Mouse (Mus musculus) granulocyte monocyte progenitor cell, adult 5-6 weeks (primary cell): ENCODE results near the gene Vmn1r184. TPM values are rescaled to one million over a fixed set of nuclear protein-coding genes. Genes with fewer than 3 reads are reported as not detected.
"Not testable (repeated sequence)": the region's sequence is repeated elsewhere in the genome, so short reads cannot be mapped to it uniquely, and the experiment has no call there.

Source experiments
- ATAC-seq: replicated peaks from 2 replicates; pipeline ENCODE4 v1.8.0; 2016; ENCODE audit warnings: mild to moderate bottlenecking, moderate TSS enrichment, inconsistent platforms; ENCODE audit not compliant: poor library complexity, severe bottlenecking
- total RNA-seq, 2 experiments: library from RNA; stranded (forward) in 1 of 2; stranded (reverse) in 1 of 2; fragments of 200-712, 200-1000 nt in 1 of 2; fragments of >200 nt in 1 of 2; fragmentation: Nextera tagmentation in 1 of 2; gene quantifications; 2 replicates each; pipeline ENCODE4 v1.2.3; 2014 to 2017

Vmn1r184 gene
- total RNA-seq (2014; fragmentation: Nextera tagmentation) (not detected in 2 replicates), total RNA-seq (2017) (not detected in 2 replicates)

- ATAC-seq: not testable (repeated sequence)
These were observed at the start of gene Vmn1r184 for GRCm38 (mm10) chr7:26260034-26260433. Gene Vmn1r184 (plus strand): TSS chr7:26260334.

DNA sequence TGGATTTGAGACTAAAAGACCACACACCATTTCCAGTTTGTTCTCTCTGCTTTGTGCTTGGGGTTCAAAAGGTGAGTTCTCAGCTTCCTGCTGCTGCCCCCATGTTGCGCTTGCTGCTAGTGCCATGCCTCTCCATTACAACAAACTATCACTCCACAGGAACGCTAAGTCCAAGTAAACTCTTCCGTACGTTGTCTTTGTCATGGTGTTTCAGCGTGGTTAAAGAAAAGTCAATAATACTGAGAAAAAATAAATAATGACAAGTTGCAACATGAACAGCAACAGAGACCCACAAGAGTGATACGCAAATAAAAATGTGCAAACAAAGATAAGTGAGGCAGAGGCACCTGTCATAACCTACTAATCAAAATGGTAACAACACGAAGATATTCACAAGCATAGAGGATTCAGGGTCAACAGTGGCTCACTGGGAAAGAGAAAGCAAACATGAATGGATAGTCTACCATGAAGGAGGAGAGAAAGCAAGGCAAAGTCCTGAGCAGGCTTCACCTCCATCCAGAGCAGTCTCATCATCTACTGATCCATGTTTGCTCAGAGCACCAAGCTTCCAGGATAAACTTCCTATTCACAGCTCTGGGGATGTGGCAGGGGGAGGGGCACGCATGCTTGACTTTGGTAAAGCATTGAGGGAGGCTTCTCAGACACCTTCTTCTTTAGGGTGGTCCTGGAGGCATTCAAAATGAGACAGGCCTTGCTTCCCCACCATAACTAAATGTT lies 43.5 kb downstream of the Vmn1r184 start:
- ATAC-seq: not testable (repeated sequence)

- ATAC-seq: not testable (repeated sequence)
These were observed 46.8 kb downstream of the Vmn1r184 start, which contains the start of gene Cyp2a4 for GRCm38 (mm10) chr7:26306926-26307325. Gene Cyp2a4 (plus strand): TSS chr7:26307169.

DNA sequence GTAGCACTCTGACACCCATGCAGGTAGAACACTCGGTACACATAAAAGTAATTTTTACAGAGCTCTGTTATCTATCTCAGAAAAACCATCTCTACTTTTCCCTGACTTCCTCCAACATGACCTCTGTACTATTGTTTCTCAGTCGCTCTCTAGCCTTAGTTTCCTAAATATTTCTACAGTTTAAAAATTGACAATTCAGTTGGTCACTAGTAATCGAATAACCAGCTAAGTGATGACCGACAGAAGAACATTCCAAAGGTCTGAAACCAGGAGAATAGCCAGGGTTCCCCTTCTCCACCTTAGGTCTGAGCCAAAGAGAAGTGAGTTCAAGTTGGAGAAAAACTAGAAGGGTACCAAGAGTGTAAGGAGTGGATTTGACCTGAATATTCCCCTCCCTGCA lies 51.7 kb downstream of the Vmn1r184 start:
- ATAC-seq: not testable (repeated sequence)

DNA sequence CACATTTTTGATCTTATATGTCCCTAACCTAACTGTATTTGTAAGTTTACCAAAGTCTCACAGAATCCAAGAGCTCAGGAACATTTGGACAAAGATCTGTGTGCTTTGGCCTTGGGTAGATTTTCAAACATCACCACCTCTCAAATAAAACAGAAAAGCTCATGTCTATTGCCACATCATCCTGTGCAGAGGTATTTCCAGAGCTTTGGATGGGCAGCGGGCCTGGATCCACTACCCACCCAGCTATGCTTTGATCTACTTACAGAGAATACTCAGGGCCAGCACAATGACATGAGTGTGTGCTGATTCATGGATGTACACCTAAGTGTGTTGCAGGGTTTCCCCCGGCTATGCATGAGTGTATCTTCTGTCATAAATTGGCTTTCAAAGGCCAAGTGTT lies 55.1 kb downstream of the Vmn1r184 start:
- not testable (repeated sequence) for ATAC-seq

DNA sequence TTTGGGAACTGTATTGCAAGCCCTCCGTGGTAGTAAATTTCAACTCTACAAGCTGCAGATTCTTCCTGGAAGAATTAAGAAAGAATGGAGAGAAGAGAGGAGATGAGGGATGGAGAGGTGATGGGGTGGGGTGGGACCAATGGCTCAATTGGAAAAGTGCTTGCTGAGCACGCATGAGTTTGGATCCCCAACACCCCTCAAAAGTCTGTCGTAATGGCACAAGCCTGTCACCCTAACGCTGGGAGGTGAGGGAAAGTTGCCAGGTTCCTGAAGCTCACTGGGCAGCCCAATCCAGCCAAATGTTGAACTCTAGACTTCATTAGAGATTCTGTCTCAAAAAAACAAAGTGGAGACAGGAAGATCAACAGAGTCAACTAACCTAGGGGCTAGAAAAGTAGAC lies 55.7 kb downstream of the Vmn1r184 start:
- not testable (repeated sequence) for ATAC-seq

Other genes with a start within 250 kb of the Vmn1r184 start
- not detected in 2 replicates for gene Cyp2b13, start 198.8 kb upstream of the Vmn1r184 start, total RNA-seq (2014; fragmentation: Nextera tagmentation)
- not detected in 2 replicates for gene Cyp2b13, start 198.8 kb upstream of the Vmn1r184 start, total RNA-seq (2017)
- not detected in 2 replicates for gene Cyp2b9, start 86.9 kb upstream of the Vmn1r184 start, total RNA-seq (2014; fragmentation: Nextera tagmentation)
- gene Cyp2b9, start 86.9 kb upstream of the Vmn1r184 start, total RNA-seq (2017): not detected in 2 replicates
- gene Cyp2a4, start 46.8 kb downstream of the Vmn1r184 start, total RNA-seq (2014; fragmentation: Nextera tagmentation): not detected in 2 replicates
- not detected in 2 replicates for gene Cyp2a4, start 46.8 kb downstream of the Vmn1r184 start, total RNA-seq (2017)
- gene Nlrp9c, start 143.4 kb downstream of the Vmn1r184 start, total RNA-seq (2014; fragmentation: Nextera tagmentation): not detected in 2 replicates
- not detected in 2 replicates for gene Nlrp9c, start 143.4 kb downstream of the Vmn1r184 start, total RNA-seq (2017)
- gene Nlrp4a, start 174.8 kb downstream of the Vmn1r184 start, total RNA-seq (2014; fragmentation: Nextera tagmentation): not detected in 2 replicates
- not detected in 2 replicates for gene Nlrp4a, start 174.8 kb downstream of the Vmn1r184 start, total RNA-seq (2017)